Mouse (Mus musculus) heart, embryonic 13.5 days (tissue): ENCODE measurements at regions not wholly inside any gene's neighbourhood (a gene's known extent, or its start where the extent isn't known, plus 50 kb on each side); places are given as distances from the start of the nearest gene placed in this dataset.

Experiments used
- ATAC-seq: fragments of 200-750 bp; cut with Nextera tagmentation; 2 replicates; pipeline ENCODE4 v1.8.0; 2017; ENCODE audit warnings: moderate TSS enrichment; ENCODE audit not compliant: insufficient number of reproducible peaks, low FRiP score, low TSS enrichment; ENCODE audit errors: extremely low read depth
- H3K27ac ChIP-seq: fragments of 300-500 bp; sonication (generic); replicated peaks from 2 replicates; pipeline ENCODE4 v1.5.1; 2015; ENCODE audit warnings: moderate library complexity, mild to moderate bottlenecking, inconsistent platforms
- H3K27me3 ChIP-seq: fragments of 300-500 bp; sonication (generic); replicated peaks from 2 replicates; pipeline ENCODE4 v1.6.1; 2015; ENCODE audit warnings: mild to moderate bottlenecking, inconsistent platforms
- H3K36me3 ChIP-seq: fragments of 300-500 bp; sonication (generic); 2 replicates; pipeline ENCODE4 v1.6.1; 2015; ENCODE audit warnings: mild to moderate bottlenecking, inconsistent platforms
- H3K4me1 ChIP-seq: fragments of 300-500 bp; sonication (generic); 2 replicates; pipeline ENCODE4 v1.6.1; 2015; ENCODE audit warnings: inconsistent platforms
- H3K4me2 ChIP-seq: fragments of 300-500 bp; sonication (generic); 2 replicates; pipeline ENCODE4 v1.6.1; 2015; ENCODE audit warnings: inconsistent platforms, mild to moderate bottlenecking, moderate library complexity
- H3K4me3 ChIP-seq: fragments of 300-500 bp; sonication (generic); 2 replicates; pipeline ENCODE4 v1.5.1; 2015; ENCODE audit warnings: moderate library complexity, mild to moderate bottlenecking, inconsistent platforms
- H3K9ac ChIP-seq: fragments of 300-500 bp; sonication (generic); 2 replicates; pipeline ENCODE4 v1.6.1; 2015; ENCODE audit warnings: inconsistent platforms, mild to moderate bottlenecking, moderate library complexity
- H3K9me3 ChIP-seq: fragments of 300-500 bp; sonication (generic); 2 replicates; pipeline ENCODE4 v1.6.1; 2016; ENCODE audit warnings: inconsistent platforms
- WGBS: fragments of 180-500 bp; shearing (Covaris S2); methylation state at CpG from one replicate; pipeline ENCODE4 v1.1.7; 2015; ENCODE audit warnings: mixed read lengths; 5-methylcytosine and 5-hydroxymethylcytosine counted together

GRCm38 (mm10) chr12:97218445-97218844 lies 1040.8 kb downstream of the Galc start:
- H3K4me3 ChIP-seq, result no peak overlapping the region
- H3K9ac ChIP-seq, result no peak overlapping the region
- no peak overlapping the region for H3K4me2 ChIP-seq
- no peaks in the 10 kb centered on the region for H3K9me3 ChIP-seq
- H3K36me3 ChIP-seq, result no peaks in the 10 kb centered on the region
- H3K27ac ChIP-seq, result no peak overlapping the region
- ATAC-seq, result no peak
- no peaks in the 10 kb centered on the region for H3K4me1 ChIP-seq
- 67% methylated on average over 2 of the region's 2 CpGs for WGBS
- H3K27me3 ChIP-seq, result no peaks in the 10 kb centered on the region

GRCm38 (mm10) chr12:97217608-97218007 lies 1041.7 kb downstream of the Galc start:
- Histone ChIP-seq H3K4me3 (no peak overlapping the region), H3K4me2 (no peak overlapping the region), H3K9ac (no peak overlapping the region), H3K27me3 (no peaks in the 10 kb centered on the region), H3K9me3 (no peaks in the 10 kb centered on the region), H3K4me1 (no peaks in the 10 kb centered on the region), H3K36me3 (no peaks in the 10 kb centered on the region), H3K27ac (no peak overlapping the region)
- no peak for ATAC-seq
- 61% methylated on average over 7 of the region's 7 CpGs for WGBS

GRCm38 (mm10) chr12:97203636-97204389 lies 1055.4 kb downstream of the Galc start:
- Histone ChIP-seq H3K4me2 (no peak overlapping the region), H3K4me1 (no peaks in the 10 kb centered on the region), H3K9ac (no peak overlapping the region), H3K9me3 (no peaks in the 10 kb centered on the region), H3K4me3 (no peak overlapping the region), H3K27ac (no peak overlapping the region), H3K27me3 (no peaks in the 10 kb centered on the region), H3K36me3 (no peaks in the 10 kb centered on the region)
- ATAC-seq, result no peak
- WGBS, result 66% methylated on average over 3 of the region's 3 CpGs

- H3K36me3 ChIP-seq, result no peaks in the 10 kb centered on the region
- no peak overlapping the region for H3K4me2 ChIP-seq
- 0 out of 2 replicates have a peak, but pooled peaks cover 3% of the 10 kb centered on the region for H3K4me1 ChIP-seq
- no peaks in the 10 kb centered on the region for H3K27me3 ChIP-seq
- ATAC-seq, result no peak
- no peaks in the 10 kb centered on the region for H3K9me3 ChIP-seq
- H3K27ac ChIP-seq, result no peak overlapping the region
- H3K4me3 ChIP-seq, result no peak overlapping the region
- no peak overlapping the region for H3K9ac ChIP-seq
Observed at GRCm38 (mm10) chr12:97161853-97162252, 1097.4 kb downstream of the Galc start.

- Histone ChIP-seq H3K27me3 (no peaks in the 10 kb centered on the region), H3K4me3 (no peak overlapping the region), H3K36me3 (no peaks in the 10 kb centered on the region), H3K4me2 (no peak overlapping the region), H3K9ac (no peak overlapping the region), H3K9me3 (no peaks in the 10 kb centered on the region), H3K27ac (no peak overlapping the region), H3K4me1 (0 out of 2 replicates have a peak, but pooled peaks cover 3% of the 10 kb centered on the region)
- 72% methylated on average over 9 of the region's 9 CpGs for WGBS
- ATAC-seq, result no peak
Observed at GRCm38 (mm10) chr12:97161429-97161828, 1097.8 kb downstream of the Galc start.

- Histone ChIP-seq H3K9me3 (no peaks in the 10 kb centered on the region), H3K4me1 (0 out of 2 replicates have a peak, but pooled peaks cover 3% of the 10 kb centered on the region), H3K4me2 (no peak overlapping the region), H3K4me3 (no peak overlapping the region), H3K36me3 (no peaks in the 10 kb centered on the region), H3K9ac (no peak overlapping the region), H3K27ac (no peak overlapping the region), H3K27me3 (no peaks in the 10 kb centered on the region)
- no peak for ATAC-seq
- WGBS, result 44% methylated on average over 4 of the region's 4 CpGs
Observed at GRCm38 (mm10) chr12:97158332-97158731, 1100.9 kb downstream of the Galc start.

- H3K9ac ChIP-seq, result no peak overlapping the region
- H3K4me1 ChIP-seq, result 0 out of 2 replicates have a peak, but pooled peaks cover 3% of the 10 kb centered on the region
- H3K9me3 ChIP-seq, result no peaks in the 10 kb centered on the region
- H3K4me2 ChIP-seq, result no peak overlapping the region
- H3K27me3 ChIP-seq, result no peaks in the 10 kb centered on the region
- H3K4me3 ChIP-seq, result no peak overlapping the region
- no peak overlapping the region for H3K27ac ChIP-seq
- no peaks in the 10 kb centered on the region for H3K36me3 ChIP-seq
- no peak for ATAC-seq
Observed at GRCm38 (mm10) chr12:97157748-97158147, 1101.5 kb downstream of the Galc start.

GRCm38 (mm10) chr12:97156499-97157110 lies 1102.7 kb downstream of the Galc start:
- H3K27ac ChIP-seq, result no peak overlapping the region
- WGBS, result 67% methylated on average over 3 of the region's 3 CpGs
- H3K4me3 ChIP-seq, result no peak overlapping the region
- no peak overlapping the region for H3K4me2 ChIP-seq
- H3K36me3 ChIP-seq, result no peaks in the 10 kb centered on the region
- no peaks in the 10 kb centered on the region for H3K27me3 ChIP-seq
- no peak overlapping the region for H3K9ac ChIP-seq
- H3K9me3 ChIP-seq, result no peaks in the 10 kb centered on the region
- 0 out of 2 replicates have a peak, but pooled peaks cover 3% of the 10 kb centered on the region for H3K4me1 ChIP-seq
- ATAC-seq, result no peak

GRCm38 (mm10) chr12:97142720-97143119 lies 1116.5 kb downstream of the Galc start:
- Histone ChIP-seq H3K4me1 (no peaks in the 10 kb centered on the region), H3K9me3 (no peaks in the 10 kb centered on the region), H3K27me3 (no peaks in the 10 kb centered on the region), H3K4me3 (no peak overlapping the region), H3K9ac (no peak overlapping the region), H3K36me3 (no peaks in the 10 kb centered on the region), H3K4me2 (no peak overlapping the region), H3K27ac (no peak overlapping the region)
- ATAC-seq, result no peak
- WGBS, result 46% methylated on average over 3 of the region's 3 CpGs

- Histone ChIP-seq H3K4me2 (no peak overlapping the region), H3K36me3 (no peaks in the 10 kb centered on the region), H3K4me3 (no peak overlapping the region), H3K9me3 (no peaks in the 10 kb centered on the region), H3K9ac (no peak overlapping the region), H3K4me1 (no peaks in the 10 kb centered on the region), H3K27me3 (no peaks in the 10 kb centered on the region), H3K27ac (no peak overlapping the region)
- WGBS, result 68% methylated on average over 7 of the region's 7 CpGs
- ATAC-seq, result no peak
Observed at GRCm38 (mm10) chr12:97137924-97138323, 1121.3 kb downstream of the Galc start.

GRCm38 (mm10) chr12:97130276-97130675 lies 1129.0 kb downstream of the Galc start:
- no peak overlapping the region for H3K4me2 ChIP-seq
- no peaks in the 10 kb centered on the region for H3K4me1 ChIP-seq
- no peak overlapping the region for H3K9ac ChIP-seq
- H3K4me3 ChIP-seq, result no peak overlapping the region
- ATAC-seq, result no peak
- no peaks in the 10 kb centered on the region for H3K36me3 ChIP-seq
- no peak overlapping the region for H3K27ac ChIP-seq
- H3K27me3 ChIP-seq, result no peaks in the 10 kb centered on the region
- no peaks in the 10 kb centered on the region for H3K9me3 ChIP-seq
